Mouse (Mus musculus) brain, embryonic 14.5 days (tissue): Measurements from ENCODE around the gene Exoc4. TPM values are rescaled to one million over a fixed set of nuclear protein-coding genes. Genes with fewer than 3 reads are reported as not detected.

Source experiments
- DNase-seq: peaks from one replicate; pipeline ENCODE4 v3.0.0-alpha.2; 2011; ENCODE audit warnings: low read depth
- CTCF ChIP-seq: fragments of 200-500 bp; IDR thresholded peaks from 2 replicates; pipeline ENCODE4 v1.5.1; 2012; ENCODE audit warnings: inconsistent platforms, mild to moderate bottlenecking, moderate library complexity, borderline replicate concordance; ENCODE audit not compliant: insufficient read depth, insufficient read length; ENCODE audit errors: extremely low read depth
- POLR2A ChIP-seq: fragments of 200-500 bp; IDR thresholded peaks from 2 replicates; pipeline ENCODE4 v1.6.1; 2012; ENCODE audit warnings: mild to moderate bottlenecking, inconsistent platforms, borderline replicate concordance; ENCODE audit not compliant: poor library complexity, insufficient read depth, insufficient read length, severe bottlenecking; ENCODE audit errors: extremely low read depth
- polyA plus RNA-seq: library from polyadenylated mRNA; depleted of rRNA; stranded (reverse); fragments of >200 nt; gene quantifications from 2 replicates; pipeline ENCODE4 v1.2.3, GENCODE M21; 2012

Gene Exoc4
- polyA plus RNA-seq, 1 experiment: 31.5 TPM

DNA sequence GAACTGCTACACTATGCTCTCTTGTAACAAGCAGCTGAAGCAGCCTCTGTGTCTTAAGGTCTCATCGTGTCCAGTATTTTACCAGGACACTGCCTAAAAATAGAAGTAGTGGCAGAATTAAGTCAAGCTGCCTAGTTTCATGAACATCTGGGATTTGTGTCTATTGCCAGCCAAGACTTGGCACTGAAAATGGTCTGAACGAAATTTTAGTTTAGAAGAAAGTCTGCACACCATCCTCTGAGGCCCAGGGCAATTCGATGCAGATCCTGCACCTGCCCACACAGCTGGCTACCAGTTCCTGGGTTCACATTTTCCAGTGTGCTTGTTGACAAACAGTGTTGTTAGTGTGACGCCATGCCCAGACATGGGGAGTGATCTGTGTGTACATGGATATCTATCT is 303.0 kb downstream of the Exoc4 start:
- TF ChIP-seq CTCF: no peak
- no peak for TF ChIP-seq POLR2A
- peak; percentile 40 for DNase-seq

DNA sequence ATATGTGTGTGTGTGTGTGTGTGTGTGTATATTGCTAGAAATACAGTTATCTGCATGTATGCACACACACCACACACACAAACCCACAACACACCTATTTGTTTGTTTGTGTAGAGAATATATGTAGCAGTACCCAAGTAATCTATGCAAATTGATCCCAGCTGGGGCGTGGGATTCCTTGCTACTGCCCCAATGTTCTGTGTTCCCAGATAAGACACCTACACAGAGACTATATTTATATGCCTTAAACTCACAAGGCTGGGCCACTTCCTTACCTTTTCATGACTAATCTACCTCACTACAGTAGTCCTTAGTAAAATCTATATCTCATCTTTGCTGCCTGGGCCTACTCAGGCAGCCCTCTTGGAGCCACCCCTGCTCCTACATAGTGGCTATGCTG is 312.0 kb downstream of the Exoc4 start:
- TF ChIP-seq CTCF: no peak
- no peak for TF ChIP-seq POLR2A
- DNase-seq: no peak

DNA sequence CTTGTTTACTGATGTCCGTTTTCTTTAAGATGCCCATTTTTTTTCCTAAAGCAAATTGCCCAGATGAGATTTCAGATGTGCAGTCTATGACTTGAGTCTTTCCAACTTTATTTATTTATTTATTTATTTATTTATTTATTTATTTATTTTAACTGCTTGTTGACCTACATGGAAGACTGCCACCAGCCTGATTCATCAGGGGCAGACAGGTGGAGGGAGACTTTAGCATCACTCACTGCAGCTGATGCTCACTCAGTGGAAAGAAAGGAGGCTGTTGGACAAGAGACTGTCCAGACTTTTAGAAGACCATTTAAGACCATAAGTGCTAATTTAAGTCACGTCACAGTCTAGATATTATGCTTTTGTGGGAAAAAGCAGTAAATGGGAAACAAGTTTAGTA is 313.0 kb downstream of the Exoc4 start:
- TF ChIP-seq CTCF (no peak), POLR2A (no peak)

GRCm38 (mm10) chr6:33575947-33576346 is 327.1 kb downstream of the Exoc4 start:
- TF ChIP-seq CTCF (no peak), POLR2A (no peak)
- DNase-seq: no peak

More for the DNA sequence above, 313.0 kb downstream of the Exoc4 start:
- no peak for DNase-seq

DNA sequence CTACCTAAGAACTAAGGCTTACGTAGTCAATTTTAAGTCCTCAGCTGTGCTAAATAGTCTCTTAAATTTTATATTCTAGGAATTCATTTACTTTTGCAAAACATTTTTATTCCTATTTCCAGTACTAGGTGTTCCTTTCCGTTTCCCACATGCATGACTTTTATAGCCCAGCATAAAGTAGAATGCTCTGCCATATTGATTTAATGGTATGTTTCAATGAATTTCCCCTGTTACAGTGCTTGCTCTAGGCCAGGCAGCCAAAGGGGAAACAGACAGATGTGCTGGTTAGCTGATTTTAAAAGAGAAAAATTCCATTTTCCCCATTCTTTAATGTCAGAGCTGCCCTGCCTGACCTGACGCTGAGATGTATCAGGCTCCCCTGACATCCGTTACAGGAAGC is 359.6 kb downstream of the Exoc4 start:
- TF ChIP-seq CTCF (no peak), POLR2A (no peak)
- DNase-seq: no peak

- DNase-seq: peak; percentile 42
- TF ChIP-seq CTCF (no peak), POLR2A (no peak)
Measured at GRCm38 (mm10) chr6:33613978-33614377, 365.1 kb downstream of the Exoc4 start.

GRCm38 (mm10) chr6:33618590-33618989 is 369.7 kb downstream of the Exoc4 start:
- TF ChIP-seq CTCF: no peak
- TF ChIP-seq POLR2A: no peak
- no peak for DNase-seq

DNA sequence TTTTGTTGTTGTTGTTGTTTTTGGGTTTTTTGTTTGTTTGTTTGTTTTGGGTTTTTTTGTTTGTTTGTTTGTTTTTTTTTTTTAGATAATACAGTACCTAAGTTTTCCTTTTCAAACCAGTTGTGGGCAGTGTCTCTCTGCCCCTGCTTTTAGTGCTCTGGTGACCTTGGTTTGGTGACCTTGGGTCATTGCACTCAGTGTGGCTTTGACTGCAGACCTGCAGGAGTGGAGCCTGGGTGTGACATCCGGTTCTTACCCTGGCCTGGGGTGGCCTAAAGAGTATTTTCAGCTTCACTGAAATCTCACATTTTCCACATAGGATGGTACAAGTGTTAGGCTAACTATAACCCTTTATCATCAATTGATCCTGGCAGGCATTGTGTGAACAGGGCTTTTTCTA is 371.8 kb downstream of the Exoc4 start:
- DNase-seq: no peak
- TF ChIP-seq POLR2A (no peak), CTCF (no peak)

- DNase-seq: peak; percentile 32
- no peak for TF ChIP-seq POLR2A
- TF ChIP-seq CTCF: no peak
Measured at GRCm38 (mm10) chr6:33625931-33626330, 377.0 kb downstream of the Exoc4 start.

DNA sequence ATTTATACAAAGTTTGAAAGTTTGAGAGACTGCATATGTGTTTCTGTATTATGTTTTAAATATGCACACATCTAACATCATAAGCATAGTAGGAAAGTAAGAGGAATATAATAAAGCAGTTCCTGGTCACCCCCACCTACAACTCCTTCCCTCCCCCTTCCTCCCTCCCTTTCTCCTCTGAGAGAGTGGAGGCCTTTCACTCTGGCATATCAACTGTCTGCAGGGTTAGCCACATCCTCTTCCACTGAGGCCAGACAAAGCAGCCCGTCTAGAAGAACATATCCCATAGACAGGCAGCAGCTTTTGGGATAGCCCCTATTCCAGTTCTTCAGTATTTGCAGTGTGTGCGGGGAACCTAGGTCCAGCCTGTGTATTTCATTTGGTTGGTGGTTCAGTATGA is 382.2 kb downstream of the Exoc4 start:
- no peak for DNase-seq
- TF ChIP-seq CTCF (no peak), POLR2A (no peak)

DNA sequence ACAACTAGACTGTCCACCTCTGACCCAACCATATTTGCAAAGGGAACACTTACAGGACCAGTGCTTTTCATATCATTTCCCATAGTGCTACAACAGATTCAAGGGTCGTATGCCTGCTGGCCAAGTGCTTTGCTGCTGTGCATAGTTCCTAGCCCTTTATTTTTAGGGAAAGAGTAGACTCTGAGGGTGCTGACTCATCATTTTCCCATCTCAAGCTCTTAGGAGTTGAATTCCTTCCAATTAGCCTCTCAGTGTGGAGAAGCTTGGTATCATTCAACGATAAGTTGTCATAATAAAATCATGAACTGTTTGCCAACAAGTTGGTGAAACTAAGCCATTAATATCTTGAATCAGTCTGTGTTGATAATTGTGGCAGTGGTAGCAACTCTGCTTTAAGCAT is 388.3 kb downstream of the Exoc4 start:
- DNase-seq: no peak
- TF ChIP-seq CTCF: no peak
- no peak for TF ChIP-seq POLR2A

GRCm38 (mm10) chr6:33681778-33682640 is 433.1 kb downstream of the Exoc4 start:
- TF ChIP-seq POLR2A: no peak
- TF ChIP-seq CTCF: peak; percentile 77
- DNase-seq: peak; percentile 95

DNA sequence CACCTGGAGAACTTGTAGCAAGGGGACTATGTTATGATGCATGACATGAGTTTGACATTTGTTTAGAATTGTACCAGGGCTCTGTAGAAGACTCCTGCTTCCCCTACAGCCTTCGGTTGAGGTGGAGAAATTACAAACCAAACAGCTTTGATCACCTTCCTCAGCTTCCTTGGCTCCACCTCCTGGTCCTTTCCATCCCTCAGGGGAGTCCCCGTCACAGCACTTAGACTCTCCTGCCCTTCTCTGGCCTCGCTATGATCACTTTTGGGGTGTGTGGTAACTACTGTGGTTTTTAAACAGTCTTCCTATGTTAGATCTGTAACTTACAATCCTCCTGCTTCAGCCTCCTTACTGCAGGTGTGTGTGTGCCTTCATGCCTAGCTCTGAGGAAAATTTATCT is 434.6 kb downstream of the Exoc4 start:
- no peak for DNase-seq
- TF ChIP-seq CTCF: no peak
- no peak for TF ChIP-seq POLR2A
